Mouse (Mus musculus) adrenal gland, adult 18-20 months (tissue): Measurements from ENCODE around the gene Laptm4a. TPM values are rescaled to one million over a fixed set of nuclear protein-coding genes. Genes with fewer than 3 reads are reported as not detected.

Source experiments
- DNase-seq, 2 experiments: peaks; one replicate each; pipeline ENCODE4 v3.0.0; 2021 to 2022; ENCODE audit warnings: low spot score in 2 of 2
- total RNA-seq, 2 experiments: library from RNA; stranded (reverse); gene quantifications; 1 replicate in 1 of 2; 2 replicates in 1 of 2; pipeline ENCODE4 v1.2.3; 2021

Laptm4a gene
- total RNA-seq, 2 experiments from 2014 or later, result 578 to 580 TPM

DNA sequence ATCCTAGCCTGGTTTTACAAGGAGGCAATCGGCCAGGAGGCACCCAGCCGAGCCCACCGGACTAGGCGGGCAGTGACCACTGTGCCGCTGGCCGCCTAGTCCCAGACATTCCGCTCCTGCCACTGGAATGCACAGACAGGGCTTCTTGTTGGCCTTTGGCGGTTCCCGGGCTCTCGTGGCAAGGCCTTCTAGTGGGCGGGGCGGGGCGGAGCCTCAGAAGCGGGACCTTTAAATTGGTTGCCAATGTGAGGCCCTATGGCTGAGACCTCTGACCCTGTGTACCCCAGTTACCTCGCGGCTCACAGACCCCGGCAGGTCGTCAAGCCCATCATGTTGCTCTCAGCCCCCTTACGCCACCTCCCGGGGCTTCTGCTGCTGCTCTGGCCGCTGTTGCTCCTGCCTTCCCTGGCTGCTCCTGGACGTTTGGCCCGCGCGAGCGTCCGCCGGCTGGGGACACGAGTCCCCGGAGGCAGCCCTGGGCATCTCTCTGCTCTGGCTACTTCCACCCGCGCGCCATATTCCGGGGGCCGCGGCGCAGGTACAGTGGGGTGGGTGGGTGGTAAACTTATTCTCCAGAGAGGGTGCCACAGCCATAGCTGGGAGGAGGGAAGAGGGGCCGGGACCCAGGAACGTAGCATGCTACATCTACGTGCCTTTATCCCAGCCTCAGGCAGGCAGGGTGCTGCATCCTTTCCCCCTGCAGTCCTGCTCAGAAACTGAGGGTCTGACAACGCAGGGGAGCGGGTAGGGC is 26.4 kb downstream of the Laptm4a start, which contains the start of gene Matn3:
Matn3 (plus strand) TSS at position 216 of the 751 bp plus-strand sequence.
- DNase-seq, result peak; percentile 75 to 76

DNA sequence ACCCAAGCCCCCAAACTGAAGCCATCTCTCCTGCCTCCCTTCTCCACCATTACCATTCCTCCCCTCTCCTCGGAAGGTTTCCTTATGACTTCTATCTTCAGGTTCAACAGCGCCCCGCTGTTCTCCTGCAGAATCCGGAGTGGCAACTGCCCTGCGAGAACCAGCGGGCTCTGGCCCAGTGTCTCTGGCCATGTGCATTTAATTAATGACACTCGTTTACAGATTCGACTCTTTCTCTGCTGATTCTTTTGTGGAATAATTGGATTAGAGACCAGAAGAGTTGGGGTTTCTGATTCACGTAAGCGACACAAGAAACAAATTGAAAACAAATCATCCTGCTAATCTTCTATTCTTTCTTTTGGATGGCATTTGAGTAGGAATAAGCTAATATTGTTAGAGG is 31.7 kb downstream of the Laptm4a start:
- DNase-seq, result no peak

DNA sequence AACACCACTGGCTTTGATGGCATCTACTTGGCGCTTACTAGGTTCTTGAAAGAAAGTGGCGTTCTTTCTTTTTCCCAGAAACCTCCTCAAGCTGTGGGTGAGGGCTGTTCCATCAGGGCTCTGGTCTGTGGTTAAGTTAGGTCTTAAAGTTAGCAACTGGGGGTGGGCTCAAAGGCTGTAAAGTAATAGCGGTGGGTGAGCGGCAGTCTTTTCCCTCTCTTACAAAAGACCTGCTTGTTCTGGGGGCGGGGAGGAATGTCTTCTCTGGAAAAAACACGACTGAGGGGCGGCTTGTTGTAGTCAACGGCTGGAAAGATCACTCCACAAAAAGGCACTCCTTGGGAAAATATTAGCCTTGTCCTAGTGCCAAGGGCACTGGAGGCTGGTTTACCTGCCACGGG is 32.7 kb downstream of the Laptm4a start:
- DNase-seq, result no peak

DNA sequence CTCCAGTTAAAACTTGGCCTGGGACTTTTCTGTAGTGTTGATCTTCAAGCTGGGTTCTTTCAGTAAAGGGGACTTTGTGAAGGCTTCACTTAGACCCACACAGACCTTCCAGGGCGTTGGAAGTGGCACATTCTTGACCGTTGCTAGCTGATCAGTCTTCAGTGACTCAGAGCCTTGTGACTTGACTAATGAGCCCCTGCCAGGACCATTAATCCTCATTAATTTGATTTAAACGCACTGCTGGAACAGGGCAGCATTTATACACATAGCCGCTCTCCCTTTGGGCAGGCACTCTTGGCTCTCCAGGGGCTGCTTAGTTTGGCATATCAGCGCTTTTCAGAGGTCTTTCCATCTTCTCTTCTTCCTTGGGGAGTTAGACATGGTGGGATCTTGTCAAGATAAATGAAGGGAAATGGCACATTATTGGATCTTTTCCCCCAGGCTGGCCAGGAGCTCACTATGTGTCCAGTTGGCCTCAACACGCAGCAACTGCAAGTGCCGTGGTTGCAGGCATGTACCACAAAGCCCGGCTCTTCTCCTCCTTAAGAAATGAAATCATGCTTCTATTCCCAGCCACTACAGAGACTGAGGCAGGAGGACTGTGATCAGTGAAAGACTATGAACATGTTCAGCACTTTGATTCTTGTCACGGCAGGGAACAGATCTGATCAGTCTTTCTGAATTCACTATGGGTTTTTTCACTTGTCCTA is 40.3 kb downstream of the Laptm4a start:
- DNase-seq, result no peak

DNA sequence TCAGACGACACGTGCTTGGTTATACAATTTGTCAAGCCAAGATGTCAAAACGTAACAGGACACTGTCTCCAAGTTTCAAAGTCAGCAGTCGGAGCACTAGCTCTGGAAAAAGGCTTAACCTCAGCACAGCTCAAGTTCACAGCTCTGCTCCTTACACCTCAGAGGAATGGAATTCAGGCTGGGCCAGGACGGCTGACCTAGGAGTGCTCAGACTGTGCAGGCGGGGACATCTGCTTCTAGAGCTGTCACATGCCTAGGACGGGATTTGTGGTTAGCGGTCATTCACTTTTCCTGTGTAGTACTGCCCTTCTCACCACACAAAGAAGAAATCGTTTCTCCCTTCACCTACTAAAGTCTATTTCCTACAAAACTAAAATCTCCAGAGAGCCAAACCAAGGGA is 48.4 kb downstream of the Laptm4a start:
- DNase-seq, result no peak

DNA sequence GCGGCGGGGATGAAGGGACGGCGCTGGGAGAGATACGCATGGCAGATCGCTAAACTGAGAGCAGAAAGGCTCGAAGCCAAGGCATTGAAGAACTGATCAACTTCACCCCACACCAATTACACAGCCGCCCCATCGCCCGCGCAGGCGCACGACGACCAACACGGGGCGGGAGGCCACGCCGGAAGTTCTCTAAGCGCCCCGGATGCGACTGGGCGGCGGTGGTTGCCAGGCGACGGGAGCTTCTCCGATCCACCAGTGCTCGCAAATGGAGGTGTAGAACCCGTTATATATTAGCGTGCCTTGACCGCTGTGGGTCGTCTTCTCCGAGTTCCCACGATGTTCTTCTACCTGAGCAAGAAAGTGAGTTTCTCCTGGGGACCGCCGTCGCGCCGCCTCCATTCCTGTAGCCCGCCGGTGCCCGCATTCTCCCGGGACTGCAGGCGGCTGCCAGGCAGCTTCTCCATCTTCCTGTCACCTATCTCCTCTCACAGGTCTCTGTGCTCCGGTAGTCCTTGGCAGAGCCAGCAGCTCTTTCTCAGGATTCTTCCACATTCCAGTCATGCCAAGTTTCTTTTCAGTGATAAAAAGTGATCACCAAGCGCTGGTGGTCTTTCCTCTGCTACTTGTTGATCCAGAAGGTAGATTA is 52.5 kb downstream of the Laptm4a start, which contains the start of gene Wdr35:
Wdr35 (plus strand) TSS at position 73 of the 646 bp plus-strand sequence.
- peak; percentile 86 to 87 for DNase-seq

DNA sequence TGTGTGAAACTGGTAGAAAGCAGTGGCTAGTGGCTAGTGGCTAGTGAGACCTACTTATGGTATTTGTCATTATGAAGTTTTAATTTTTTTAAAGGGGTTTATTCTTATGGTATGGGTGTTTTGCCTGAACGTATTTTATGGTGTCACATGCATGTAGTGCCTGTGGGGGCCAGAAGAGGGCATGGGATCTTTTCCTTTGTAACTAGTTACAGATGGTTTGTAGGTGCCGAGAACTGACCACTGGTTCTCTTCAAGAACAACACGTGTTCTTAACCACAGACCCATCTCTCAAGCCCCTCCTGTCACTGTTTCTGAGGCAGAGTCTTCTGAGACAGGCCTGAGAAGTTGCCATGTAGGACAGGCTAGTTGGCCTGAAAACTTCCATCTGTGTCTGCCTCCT is 53.6 kb downstream of the Laptm4a start:
- DNase-seq, result no peak

Other genes with a start within 250 kb of the Laptm4a start
- 100 to 1,000 TPM; 116 to 149 TPM for gene Pum2, start 247.5 kb upstream of the Laptm4a start, total RNA-seq
- gene Sdc1, start 150.3 kb upstream of the Laptm4a start, total RNA-seq, result 10 to 100 TPM in 1 of 2 experiments, 1 to 10 TPM in 1; 7.6 to 15.9 TPM
- gene Matn3, start 26.3 kb downstream of the Laptm4a start, total RNA-seq, result not detected
- 10 to 100 TPM; 12.6 to 14.7 TPM for gene Wdr35, start 52.2 kb downstream of the Laptm4a start, total RNA-seq
- 10 to 100 TPM; 11.9 to 13.0 TPM for gene Ttc32, start 108.3 kb downstream of the Laptm4a start, total RNA-seq